Mouse (Mus musculus): Measurements from ENCODE around the gene Scn2a.

DNA sequence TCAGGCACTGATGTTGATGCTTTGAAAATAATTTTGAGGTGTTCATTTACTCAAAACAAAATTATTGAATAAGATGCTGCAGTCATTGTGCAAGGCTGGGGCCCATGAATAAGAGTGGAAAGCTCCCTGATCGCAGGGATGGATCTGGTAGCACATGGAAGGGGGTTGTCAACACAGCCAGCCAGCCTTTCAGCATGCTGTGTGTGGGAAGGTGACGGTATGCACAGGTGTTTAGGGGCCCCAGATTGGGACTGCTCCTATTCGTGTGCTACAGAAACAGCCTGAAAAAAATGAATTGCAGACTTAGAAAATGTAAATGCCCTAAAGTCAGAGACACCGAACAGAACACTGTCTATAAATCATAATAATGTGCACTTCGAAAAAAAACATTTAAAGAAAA is 32.9 kb upstream of the Scn2a start:
- no peak for TF ChIP-seq CTCF (IDR thresholded peaks at IDR 0.05; ENCODE audit: borderline replicate concordance, insufficient read depth, low read length)
- no peak for TF ChIP-seq POLR2A (IDR thresholded peaks at IDR 0.05; ENCODE audit: low read depth, low read length)
